ENCODE assay signal across 25 mouse cellular contexts in genomic region chr17:73382327-73383014, GRCm38 (mm10). TPM values are rescaled to one million over a fixed set of nuclear protein-coding genes. Genes with fewer than 3 reads are reported as not detected.
"Had no signal": no experiment of that assay in that cellular context is flagged by ENCODE, and none has a peak within 500 bp of the region (broad histone marks: within the 10 kb centered on the region; RNA-seq: fewer than 3 reads in every experiment).

No protein-coding gene starts in this region.

- H3K27me3 ChIP-seq: kidney, embryonic 15.5 days; liver, embryonic 13.5 days; neural tube, embryonic 12.5 days had no signal

- H3K36me3 ChIP-seq: kidney, embryonic 15.5 days; liver, embryonic 13.5 days; neural tube, embryonic 12.5 days had no signal

- H3K4me2 ChIP-seq: kidney, embryonic 15.5 days; liver, embryonic 13.5 days; midbrain, embryonic 11.5 days; neural tube, embryonic 12.5 days had no signal

- H3K9me3 ChIP-seq: kidney, embryonic 15.5 days; liver, embryonic 13.5 days; neural tube, embryonic 12.5 days had no signal

- H3K27ac ChIP-seq: kidney, embryonic 15.5 days; left cerebral cortex, adult 2 months; liver, embryonic 13.5 days; neural tube, embryonic 12.5 days had no signal

- H3K9ac ChIP-seq: kidney, embryonic 15.5 days; liver, embryonic 13.5 days; neural tube, embryonic 12.5 days had no signal

- DNase-seq: kidney, postnatal 10 days; kidney, postnatal 36 days; liver, embryonic 13.5 days; lung, adult 2 months; lung, postnatal 14 days; lung, postnatal 4 days; thymus, adult 18-20 months; thymus, postnatal 36 days had no signal

- H3K4me3 ChIP-seq: kidney, embryonic 15.5 days; left cerebral cortex, adult 2 months; liver, embryonic 13.5 days; neural tube, embryonic 12.5 days had no signal

- H3K4me1 ChIP-seq: kidney, embryonic 15.5 days; liver, embryonic 13.5 days; neural tube, embryonic 12.5 days had no signal

RNA-seq across cellular contexts. Expression of gene Capn13, which starts 18.2 kb away (rescaled TPM):
- total RNA-seq: layer of hippocampus, adult 8-10 months; layer of hippocampus, postnatal 10 days; layer of hippocampus, postnatal 36 days; left cerebral cortex, adult 2 months; left cerebral cortex, postnatal 10 days; left cerebral cortex, postnatal 36 days; megakaryocyte-erythroid progenitor cell, adult 5-6 weeks; midbrain, postnatal 0 days had no signal
- polyA plus RNA-seq: kidney, embryonic 15.5 days; limb, embryonic 11.5 days; limb, embryonic 14.5 days; liver, embryonic 13.5 days; liver, embryonic 16.5 days; lung, embryonic 16.5 days; midbrain, embryonic 11.5 days; midbrain, embryonic 14.5 days; neural tube, embryonic 12.5 days; spleen, adult 2 months had no signal
